Mouse (Mus musculus): ENCODE measurements around the gene Rara.

DNA sequence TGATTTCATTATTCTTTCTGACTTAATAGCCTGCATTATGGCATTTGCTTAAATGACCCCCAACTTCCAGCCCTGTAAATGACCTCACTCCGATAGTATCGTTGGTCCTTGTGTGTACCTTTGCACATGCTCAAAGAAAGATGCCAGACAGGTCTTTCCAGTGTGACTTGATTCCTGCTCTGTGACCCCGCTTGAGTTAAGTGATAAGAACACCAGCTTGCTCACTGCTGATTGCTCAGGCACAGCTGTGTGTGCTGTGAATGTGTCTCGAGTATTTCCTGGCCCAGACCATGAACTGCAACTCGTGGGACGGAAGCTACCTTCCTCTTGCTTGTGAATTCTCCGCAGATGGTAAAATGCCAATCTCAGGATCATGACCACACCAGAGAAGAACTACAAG, 22.6 kb upstream of the Rara start:
- TF ChIP-seq CTCF (IDR thresholded peaks at IDR 0.05; ENCODE audit: extremely low read depth, insufficient read depth, low read length) (no peak), POLR2A (IDR thresholded peaks at IDR 0.05; ENCODE audit: extremely low read depth, insufficient read depth, low read length) (no peak)
